Mouse (Mus musculus) kidney, postnatal 36 days (tissue): ENCODE measurements around the gene Ccin.

Experiments used
- DNase-seq, 2 experiments: peaks; one replicate each; pipeline ENCODE4 v3.0.0; 2021 to 2022; ENCODE audit warnings: mixed read lengths in 2 of 2

Ccin gene

GRCm38 (mm10) chr4:43974914-43975616 lies 8.2 kb upstream of the Ccin start:
- no peak for DNase-seq

GRCm38 (mm10) chr4:43976223-43976740 lies 7.0 kb upstream of the Ccin start:
- no peak for DNase-seq

- peak; percentile 34 to 43 for DNase-seq
Observed at GRCm38 (mm10) chr4:43978521-43979443, 4.5 kb upstream of the Ccin start.

GRCm38 (mm10) chr4:43979746-43980145 lies 3.5 kb upstream of the Ccin start:
- peak; percentile 59 to 62 for DNase-seq

- DNase-seq = no peak
Observed at GRCm38 (mm10) chr4:43980236-43980635, 3.0 kb upstream of the Ccin start.

DNA sequence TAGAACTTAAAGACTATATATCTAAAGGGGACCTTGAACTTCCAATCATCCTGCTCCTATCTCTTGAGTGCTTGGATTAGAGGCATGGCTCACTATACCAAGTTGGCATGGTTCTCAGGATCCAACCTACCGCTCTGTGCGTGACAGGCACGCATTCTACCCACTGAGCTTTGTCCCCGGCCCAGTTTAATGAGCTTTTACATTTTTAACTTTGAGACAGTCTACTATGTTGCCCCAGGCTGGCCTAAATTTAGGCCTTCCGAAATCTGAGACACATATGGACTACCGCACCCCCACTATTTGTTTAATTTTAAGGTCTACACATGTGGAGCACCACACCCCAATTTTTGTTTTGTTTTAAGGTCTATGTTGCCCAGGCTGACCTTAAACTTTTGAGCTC lies 2.4 kb upstream of the Ccin start:
- no peak for DNase-seq

- DNase-seq = no peak
Observed at GRCm38 (mm10) chr4:43981251-43981650, 2.0 kb upstream of the Ccin start.

GRCm38 (mm10) chr4:43982053-43982732 lies 1.1 kb upstream of the Ccin start:
- peak; percentile 92 to 98 for DNase-seq

DNA sequence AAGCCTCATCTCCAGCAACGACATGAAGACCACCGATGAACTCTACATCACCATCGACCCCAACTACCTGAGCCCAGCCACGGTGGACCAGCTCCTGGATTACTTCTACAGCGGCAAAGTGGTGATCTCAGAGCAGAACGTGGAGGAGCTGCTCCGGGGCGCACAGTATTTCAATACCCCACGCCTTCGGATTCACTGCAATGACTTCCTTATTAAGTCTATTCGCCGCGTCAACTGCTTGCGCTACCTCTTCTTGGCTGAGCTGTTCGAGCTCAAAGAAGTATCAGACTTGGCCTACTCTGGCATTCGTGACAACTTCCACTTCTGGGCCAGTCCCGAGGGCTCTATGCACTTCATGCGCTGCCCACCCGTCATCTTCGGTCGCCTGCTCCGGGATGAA lies 473 bp downstream of the Ccin start:
- no peak for DNase-seq

DNA sequence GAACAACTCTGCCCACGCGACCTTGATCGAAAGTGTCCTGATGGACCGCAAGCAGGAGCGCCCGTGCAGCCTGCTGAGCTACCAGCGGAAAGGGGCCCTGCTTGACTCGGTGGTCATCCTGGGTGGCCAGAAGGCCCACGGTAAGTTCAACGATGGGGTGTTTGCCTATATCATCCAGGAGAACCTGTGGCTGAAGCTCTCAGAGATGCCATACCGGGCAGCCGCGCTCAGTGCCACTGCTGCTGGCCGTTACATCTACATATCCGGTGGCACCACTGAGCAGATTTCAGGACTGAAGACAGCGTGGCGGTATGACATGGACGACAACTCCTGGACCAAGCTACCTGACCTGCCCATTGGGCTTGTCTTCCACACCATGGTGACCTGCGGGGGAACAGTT lies 1.0 kb downstream of the Ccin start:
- DNase-seq = no peak

- no peak for DNase-seq
Observed at GRCm38 (mm10) chr4:43988976-43989375, 5.7 kb downstream of the Ccin start.

GRCm38 (mm10) chr4:43993072-43993471 lies 9.8 kb downstream of the Ccin start:
- DNase-seq = no peak

DNA sequence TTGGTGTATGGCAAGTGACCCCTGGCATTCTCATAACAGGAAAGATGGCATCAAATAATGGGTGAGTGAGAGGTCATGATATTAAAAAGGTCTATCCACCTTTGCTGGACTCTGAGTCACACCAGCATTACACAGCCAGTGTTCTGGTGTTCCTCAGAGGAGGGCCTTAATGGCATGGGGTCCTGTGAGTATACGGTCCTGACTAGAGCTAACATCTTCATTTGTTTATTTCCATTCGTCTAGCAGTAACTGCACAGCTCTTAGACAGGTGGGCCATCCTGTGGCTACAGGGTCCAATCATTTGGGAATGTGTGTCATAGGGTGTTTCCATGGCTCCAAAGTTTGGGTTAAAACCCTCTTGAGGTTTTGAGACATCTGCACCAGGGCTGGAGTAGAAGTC lies 11.1 kb downstream of the Ccin start:
- no peak for DNase-seq

- no peak for DNase-seq
Observed at GRCm38 (mm10) chr4:44003622-44004021, 20.3 kb downstream of the Ccin start.

GRCm38 (mm10) chr4:44004126-44004525 lies 20.8 kb downstream of the Ccin start, which contains the start of gene Clta:
TSS of gene Clta (plus strand) at chr4:44004452.
- no peak for DNase-seq

- DNase-seq = no peak
Observed at GRCm38 (mm10) chr4:44004623-44005409, 21.5 kb downstream of the Ccin start.

DNA sequence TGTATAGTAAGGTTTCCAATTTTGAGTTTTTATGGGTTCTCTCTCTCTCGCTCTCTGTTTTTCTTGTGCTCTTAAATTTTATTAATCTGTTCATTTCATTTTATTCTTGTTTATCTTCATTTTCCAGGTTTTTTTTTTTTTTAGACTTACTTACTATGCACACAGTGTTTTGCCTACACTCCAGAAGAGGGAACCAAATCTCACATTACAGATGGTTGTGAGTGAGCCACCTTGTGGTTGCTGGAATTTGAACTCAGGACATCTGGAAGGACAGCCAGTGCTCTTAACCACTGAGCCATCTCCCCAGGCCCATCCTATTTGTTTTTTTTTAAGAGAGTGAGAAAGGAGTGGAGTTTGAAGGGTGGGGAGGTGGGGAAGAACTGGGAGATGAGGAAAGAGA lies 26.9 kb downstream of the Ccin start:
- DNase-seq = no peak

- DNase-seq = no peak
Observed at GRCm38 (mm10) chr4:44010893-44011292, 27.6 kb downstream of the Ccin start.

DNA sequence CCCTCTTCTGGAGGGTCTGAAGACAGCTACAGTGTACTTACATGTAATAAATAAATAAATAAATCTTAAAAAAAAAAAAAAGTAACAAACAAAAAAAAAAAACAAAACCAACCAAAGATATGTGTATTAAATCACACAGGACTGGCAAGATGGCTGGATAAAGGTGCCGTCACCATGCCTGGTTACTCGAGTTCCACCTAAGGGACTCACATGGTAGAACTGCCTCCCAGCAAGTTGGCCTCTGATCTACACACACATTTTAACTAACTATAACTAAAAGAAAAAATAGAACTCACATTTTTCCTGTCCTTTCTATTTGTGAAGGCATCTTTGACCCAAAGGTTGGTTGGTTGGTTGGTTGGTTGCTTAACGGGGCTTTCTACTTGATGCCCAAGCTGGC lies 28.5 kb downstream of the Ccin start:
- no peak for DNase-seq

DNA sequence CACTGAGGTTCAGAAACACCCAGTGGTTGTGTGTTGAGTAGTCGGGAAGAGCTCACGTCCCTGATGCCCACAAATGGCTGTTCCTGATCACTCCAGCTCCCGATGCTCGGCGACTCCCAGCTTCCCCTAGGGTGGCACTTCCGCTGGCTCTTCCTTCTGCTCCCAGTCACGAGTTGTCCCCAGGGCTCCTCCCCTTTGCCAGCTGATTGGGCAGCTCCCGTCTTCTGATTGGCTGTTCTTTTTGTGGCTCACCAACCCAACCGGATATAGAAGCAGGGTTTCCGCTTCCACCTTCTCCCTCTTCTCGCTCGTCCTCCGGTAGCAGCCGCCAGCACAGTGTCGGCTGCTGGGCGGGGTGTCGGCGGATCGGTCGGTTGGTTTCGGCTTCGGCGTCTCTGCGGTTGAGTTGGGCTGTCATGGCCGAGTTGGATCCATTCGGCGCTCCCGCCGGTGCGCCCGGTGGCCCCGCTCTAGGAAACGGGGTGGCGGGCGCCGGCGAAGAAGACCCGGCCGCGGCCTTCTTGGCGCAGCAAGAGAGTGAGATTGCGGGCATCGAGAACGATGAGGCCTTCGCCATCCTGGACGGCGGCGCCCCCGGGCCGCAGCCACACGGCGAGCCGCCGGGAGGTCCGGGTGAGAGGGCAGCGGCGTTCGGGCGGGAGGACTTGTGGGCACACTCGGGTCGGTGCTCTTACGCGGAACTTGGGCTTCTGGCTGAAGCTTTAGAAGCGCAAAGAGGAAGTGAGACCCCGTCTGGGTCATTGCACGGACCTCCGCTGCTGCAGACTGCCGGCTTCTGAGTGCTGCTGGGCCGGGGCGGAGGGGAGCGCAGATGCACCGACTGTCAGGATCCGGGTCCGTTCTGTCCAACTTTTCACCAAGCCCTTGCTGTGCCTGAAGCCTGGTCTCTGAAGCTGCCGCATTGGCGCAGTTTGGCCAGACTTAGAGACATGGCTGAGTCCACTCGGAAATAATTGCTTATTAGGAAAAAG lies 29.4 kb downstream of the Ccin start:
- peak; percentile 94 to 98 for DNase-seq
